Mouse (Mus musculus): ENCODE results near the gene Dstn. TPM values are rescaled to one million over a fixed set of nuclear protein-coding genes. Genes with fewer than 3 reads are reported as not detected.

The Dstn gene
- polyA plus RNA-seq, 1 experiment from 2014 or later, result 366 TPM

GRCm38 (mm10) chr2:143950290-143951027 lies 35.3 kb downstream of the Dstn start:
- Histone ChIP-seq H3K4me1 (no peaks in the 10 kb centered on the region), H3K4me3 (replicated peaks) (no peak overlapping the region), H3K9ac (no peak overlapping the region), H3K27ac (no peak overlapping the region), H3K9me3 (no peaks in the 10 kb centered on the region), H3K27me3 (no peaks in the 10 kb centered on the region), H3K4me2 (no peak overlapping the region), H3K36me3 (replicated peaks) (peaks cover 98% of the 10 kb centered on the region)
- no peak for ATAC-seq (ENCODE audit: low FRiP score)
- WGBS, result 88% methylated on average over 5 of the region's 5 CpGs

- Histone ChIP-seq H3K4me2 (no peak overlapping the region), H3K9ac (no peak overlapping the region), H3K27ac (no peak overlapping the region), H3K4me1 (no peaks in the 10 kb centered on the region), H3K9me3 (no peaks in the 10 kb centered on the region), H3K36me3 (replicated peaks) (peaks cover 97% of the 10 kb centered on the region), H3K27me3 (no peaks in the 10 kb centered on the region), H3K4me3 (replicated peaks) (no peak overlapping the region)
- WGBS, result 75% methylated on average over 1 of the region's 1 CpGs
- no peak for ATAC-seq (ENCODE audit: low FRiP score)
Observed at GRCm38 (mm10) chr2:143951028-143951420, 35.9 kb downstream of the Dstn start.

DNA sequence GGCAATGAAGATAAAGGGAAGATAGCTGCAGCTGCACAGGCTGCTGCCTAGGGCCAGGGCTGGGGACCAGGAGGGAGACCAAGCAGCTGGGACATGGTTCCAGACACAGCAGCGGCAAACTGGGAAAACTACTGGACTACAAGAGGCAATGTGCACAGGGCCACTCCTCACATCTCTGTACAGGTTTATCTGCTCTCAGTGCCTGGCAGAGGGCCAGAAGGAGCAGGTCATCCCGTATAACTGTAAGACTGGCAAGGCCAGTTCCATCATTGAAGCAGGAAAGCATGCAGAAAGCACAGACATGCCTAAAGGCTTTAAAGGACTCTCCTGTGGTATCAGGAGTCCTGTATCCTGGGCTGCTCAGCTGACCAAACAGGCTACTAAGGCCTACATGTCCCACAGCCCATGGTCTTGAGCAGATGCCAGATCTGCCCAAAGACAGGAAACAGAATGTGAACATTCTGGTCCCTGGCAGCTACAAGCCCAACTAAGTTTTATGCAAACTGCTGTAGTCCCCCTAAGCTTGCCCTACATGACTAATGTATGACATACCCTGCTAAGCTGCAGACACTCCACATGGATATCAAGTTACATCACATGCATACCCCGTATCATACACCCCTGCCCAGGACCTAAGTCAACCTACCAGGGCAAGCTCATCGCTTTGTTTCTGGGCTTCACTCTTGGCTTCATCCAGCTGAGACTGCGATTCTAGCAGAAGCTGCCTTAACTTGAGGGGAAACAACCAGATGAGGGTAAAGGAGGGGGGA lies 36.6 kb downstream of the Dstn start:
- Histone ChIP-seq H3K9me3 (no peaks in the 10 kb centered on the region), H3K9ac (no peak overlapping the region), H3K4me2 (no peak overlapping the region), H3K27ac (no peak overlapping the region), H3K4me3 (replicated peaks) (no peak overlapping the region), H3K36me3 (replicated peaks) (peaks cover 97% of the 10 kb centered on the region), H3K27me3 (no peaks in the 10 kb centered on the region), H3K4me1 (no peaks in the 10 kb centered on the region)
- no peak for ATAC-seq (ENCODE audit: low FRiP score)
- WGBS, result 92% methylated on average over 5 of the region's 5 CpGs

GRCm38 (mm10) chr2:143953944-143954343 lies 38.8 kb downstream of the Dstn start:
- ATAC-seq (ENCODE audit: low FRiP score), result no peak
- H3K9me3 ChIP-seq, result no peaks in the 10 kb centered on the region
- H3K36me3 ChIP-seq (replicated peaks), result peaks cover 91% of the 10 kb centered on the region
- H3K4me1 ChIP-seq, result no peaks in the 10 kb centered on the region
- H3K27me3 ChIP-seq, result no peaks in the 10 kb centered on the region
- H3K4me2 ChIP-seq, result no peak overlapping the region
- no peak overlapping the region for H3K27ac ChIP-seq
- 93% methylated on average over 4 of the region's 4 CpGs for WGBS
- no peak overlapping the region for H3K9ac ChIP-seq
- H3K4me3 ChIP-seq (replicated peaks), result no peak overlapping the region

- 83% methylated on average over 4 of the region's 4 CpGs for WGBS
Observed at GRCm38 (mm10) chr2:143955004-143955403, 39.9 kb downstream of the Dstn start.

GRCm38 (mm10) chr2:143955746-143956145 lies 40.6 kb downstream of the Dstn start:
- ATAC-seq (ENCODE audit: low FRiP score), result no peak
- Histone ChIP-seq H3K4me1 (no peaks in the 10 kb centered on the region), H3K9ac (no peak overlapping the region), H3K4me2 (no peak overlapping the region), H3K4me3 (replicated peaks) (no peak overlapping the region), H3K27me3 (no peaks in the 10 kb centered on the region), H3K9me3 (no peaks in the 10 kb centered on the region), H3K27ac (no peak overlapping the region), H3K36me3 (replicated peaks) (peaks cover 79% of the 10 kb centered on the region)
- 91% methylated on average over 4 of the region's 4 CpGs for WGBS

More at GRCm38 (mm10) chr2:143955004-143955403, 39.9 kb downstream of the Dstn start:
- H3K27ac ChIP-seq, result no peak overlapping the region
- no peak for ATAC-seq (ENCODE audit: low FRiP score)
- H3K36me3 ChIP-seq (replicated peaks), result peaks cover 84% of the 10 kb centered on the region
- H3K9ac ChIP-seq, result no peak overlapping the region
- no peak overlapping the region for H3K4me3 ChIP-seq (replicated peaks)
- no peak overlapping the region for H3K4me2 ChIP-seq
- H3K9me3 ChIP-seq, result no peaks in the 10 kb centered on the region
- H3K4me1 ChIP-seq, result no peaks in the 10 kb centered on the region
- no peaks in the 10 kb centered on the region for H3K27me3 ChIP-seq

GRCm38 (mm10) chr2:143962192-143962591 lies 47.1 kb downstream of the Dstn start:
- H3K36me3 ChIP-seq (replicated peaks), result peaks cover 70% of the 10 kb centered on the region
- no peak overlapping the region for H3K27ac ChIP-seq
- no peaks in the 10 kb centered on the region for H3K27me3 ChIP-seq
- ATAC-seq (ENCODE audit: low FRiP score), result no peak
- no peaks in the 10 kb centered on the region for H3K9me3 ChIP-seq
- H3K4me1 ChIP-seq, result no peaks in the 10 kb centered on the region
- no peak overlapping the region for H3K9ac ChIP-seq
- no peak overlapping the region for H3K4me2 ChIP-seq
- H3K4me3 ChIP-seq (replicated peaks), result no peak overlapping the region
- 92% methylated on average over 5 of the region's 5 CpGs for WGBS

DNA sequence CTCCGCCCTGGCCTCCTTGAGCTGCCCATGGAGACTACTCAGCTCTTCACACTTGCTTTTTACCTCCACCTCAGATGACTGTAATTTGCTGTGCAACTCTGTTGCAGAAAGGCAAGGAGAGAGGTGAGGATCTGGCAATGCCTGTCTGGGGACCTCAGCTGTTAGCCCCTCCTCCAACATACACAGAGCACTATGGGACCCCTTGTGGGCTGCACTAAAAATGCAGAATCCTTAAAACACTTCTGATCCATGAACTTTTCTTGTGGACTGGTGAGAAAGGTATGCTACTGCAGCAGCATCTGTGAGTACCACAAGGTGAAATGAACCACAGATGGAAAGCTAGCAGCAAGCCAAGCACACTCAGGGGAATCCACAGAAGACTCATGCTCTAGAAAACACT lies 48.2 kb downstream of the Dstn start:
- no peaks in the 10 kb centered on the region for H3K9me3 ChIP-seq
- ATAC-seq (ENCODE audit: low FRiP score), result 0 out of 2 replicates have a peak, but pooled peaks have one; percentile 20
- no peak overlapping the region for H3K27ac ChIP-seq
- H3K27me3 ChIP-seq, result no peaks in the 10 kb centered on the region
- 100% methylated on average over 1 of the region's 1 CpGs for WGBS
- H3K9ac ChIP-seq, result no peak overlapping the region
- no peak overlapping the region for H3K4me2 ChIP-seq
- H3K4me1 ChIP-seq, result no peaks in the 10 kb centered on the region
- no peak overlapping the region for H3K4me3 ChIP-seq (replicated peaks)
- peaks cover 70% of the 10 kb centered on the region for H3K36me3 ChIP-seq (replicated peaks)

GRCm38 (mm10) chr2:143969260-143969659 lies 54.1 kb downstream of the Dstn start:
- no peak overlapping the region for H3K4me2 ChIP-seq

DNA sequence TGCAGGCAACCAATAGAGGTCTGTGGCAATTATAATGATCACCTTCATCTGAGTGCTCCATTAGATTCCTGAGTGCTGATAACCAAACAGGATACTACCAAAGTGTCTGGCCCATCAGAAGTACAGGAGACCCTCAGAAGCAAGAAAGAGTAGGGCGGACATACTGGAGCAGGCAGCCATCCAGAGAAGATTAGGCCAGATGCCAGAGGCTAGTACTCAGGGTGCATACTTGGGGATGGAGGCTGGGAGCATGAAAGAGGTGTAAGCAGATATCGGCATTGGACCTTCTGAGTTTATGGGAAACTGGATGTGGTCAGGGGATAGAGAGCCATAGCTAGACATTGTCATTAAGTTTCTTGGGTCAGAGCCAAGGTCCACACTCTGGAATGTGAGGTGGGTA lies 55.7 kb downstream of the Dstn start:
- Histone ChIP-seq H3K27me3 (no peaks in the 10 kb centered on the region), H3K27ac (no peak overlapping the region), H3K4me1 (no peaks in the 10 kb centered on the region), H3K4me2 (no peak overlapping the region), H3K9me3 (no peaks in the 10 kb centered on the region), H3K9ac (no peak overlapping the region), H3K4me3 (replicated peaks) (no peak overlapping the region), H3K36me3 (replicated peaks) (peaks cover 42% of the 10 kb centered on the region)
- WGBS, result 97% methylated on average over 2 of the region's 2 CpGs
- no peak for ATAC-seq (ENCODE audit: low FRiP score)

More at GRCm38 (mm10) chr2:143969260-143969659, 54.1 kb downstream of the Dstn start:
- WGBS, result 92% methylated on average over 7 of the region's 7 CpGs
- Histone ChIP-seq H3K27ac (no peak overlapping the region), H3K36me3 (replicated peaks) (peaks cover 51% of the 10 kb centered on the region), H3K27me3 (no peaks in the 10 kb centered on the region), H3K9ac (no peak overlapping the region), H3K9me3 (no peaks in the 10 kb centered on the region), H3K4me3 (replicated peaks) (no peak overlapping the region), H3K4me1 (no peaks in the 10 kb centered on the region)
- no peak for ATAC-seq (ENCODE audit: low FRiP score)

DNA sequence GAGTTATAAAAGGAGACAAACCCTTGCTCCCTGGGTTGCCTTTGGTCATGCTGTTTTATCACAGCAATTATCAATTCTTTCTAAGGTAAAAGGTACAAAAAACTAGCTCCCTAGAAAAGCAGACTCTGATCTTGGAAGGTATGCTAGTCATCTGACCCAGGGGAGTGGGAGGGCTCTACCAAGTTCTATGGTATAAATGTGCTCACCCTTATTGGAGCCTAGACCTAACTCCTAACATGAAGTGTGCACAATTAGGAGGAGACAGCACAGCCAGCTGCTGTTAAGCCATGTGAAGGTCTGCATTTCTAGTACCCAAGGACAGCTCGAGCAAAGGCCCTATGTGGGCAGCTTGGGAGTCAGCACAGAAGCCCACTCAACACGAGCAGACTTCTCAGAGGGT lies 56.8 kb downstream of the Dstn start:
- Histone ChIP-seq H3K36me3 (replicated peaks) (peaks cover 32% of the 10 kb centered on the region), H3K4me1 (no peaks in the 10 kb centered on the region), H3K27ac (no peak overlapping the region)

DNA sequence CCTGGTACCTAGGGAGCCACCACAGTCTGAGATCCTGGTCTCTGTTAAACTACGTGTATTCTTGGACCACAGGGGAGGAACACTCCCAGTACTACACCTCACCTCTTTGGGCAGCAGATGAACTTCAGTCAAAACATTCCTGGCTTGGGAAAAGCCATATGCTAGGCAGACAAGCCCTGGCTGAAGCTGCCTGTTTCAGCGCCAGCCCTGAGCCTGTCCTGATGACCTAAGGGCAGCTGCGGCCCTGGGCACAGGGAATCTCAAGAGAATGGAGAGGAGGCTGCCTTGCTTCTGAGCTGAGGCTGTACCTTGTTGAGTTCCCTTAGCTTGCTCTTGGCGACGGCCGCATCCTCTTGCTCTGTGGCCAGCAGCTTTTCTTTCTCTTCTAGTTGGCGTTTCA lies 58.0 kb downstream of the Dstn start:
- no peak for ATAC-seq (ENCODE audit: low FRiP score)

More for the DNA sequence above, 56.8 kb downstream of the Dstn start:
- 83% methylated on average over 2 of the region's 2 CpGs for WGBS
- no peaks in the 10 kb centered on the region for H3K27me3 ChIP-seq
- ATAC-seq (ENCODE audit: low FRiP score), result no peak
- H3K4me3 ChIP-seq (replicated peaks), result no peak overlapping the region
- H3K9me3 ChIP-seq, result no peaks in the 10 kb centered on the region
- no peak overlapping the region for H3K9ac ChIP-seq
- H3K4me2 ChIP-seq, result no peak overlapping the region

More for the DNA sequence above, 58.0 kb downstream of the Dstn start:
- no peak overlapping the region for H3K4me3 ChIP-seq (replicated peaks)
- no peak overlapping the region for H3K4me2 ChIP-seq
- peaks cover 19% of the 10 kb centered on the region; the same call in 1 of the 2 replicates for H3K36me3 ChIP-seq (replicated peaks)
- no peak overlapping the region for H3K27ac ChIP-seq
- H3K9ac ChIP-seq, result no peak overlapping the region
- no peaks in the 10 kb centered on the region for H3K9me3 ChIP-seq
- no peaks in the 10 kb centered on the region for H3K27me3 ChIP-seq
- 92% methylated on average over 7 of the region's 7 CpGs for WGBS
- no peaks in the 10 kb centered on the region for H3K4me1 ChIP-seq

All from forebrain, embryonic 12.5 days (tissue).